Mouse (Mus musculus): ENCODE results near the gene Osbpl6. TPM values are rescaled to one million over a fixed set of nuclear protein-coding genes. Genes with fewer than 3 reads are reported as not detected.
"Not testable (repeated sequence)": the region's sequence is repeated elsewhere in the genome, so short reads cannot be mapped to it uniquely, and the experiment has no call there.

Osbpl6 gene
- total RNA-seq, 2 experiments from 2014 or later, result 45.1 to 49.3 TPM

DNA sequence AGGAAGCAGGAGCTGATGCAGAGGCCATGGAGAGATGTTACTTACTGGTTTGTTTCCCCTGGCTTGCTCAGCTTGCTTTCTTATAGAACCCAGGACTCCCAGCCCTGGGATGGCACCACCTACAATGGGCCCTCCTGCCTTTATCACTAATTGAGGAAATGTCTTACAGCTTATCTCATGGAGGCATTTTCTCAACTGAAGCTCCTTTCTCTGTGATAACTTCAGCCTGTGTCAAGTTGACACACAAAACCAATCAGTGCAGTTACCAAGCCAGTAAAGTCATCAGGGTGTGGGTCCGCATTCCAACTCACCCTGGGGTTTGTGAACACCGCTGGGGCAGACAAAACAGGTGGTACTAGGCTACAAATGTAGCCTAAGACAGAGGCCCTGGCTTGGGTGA is 216.0 kb downstream of the Osbpl6 start:
- intact Hi-C loops (cut with DNase I); DNase-seq: not testable (repeated sequence)

- intact Hi-C loops (cut with DNase I), result loop anchor here (5.0 kb wide), 1 partner anchor 248 kb away; no protein-coding TSS in a partner anchor
- no peak for DNase-seq
Observed at GRCm38 (mm10) chr2:76630293-76630692, 224.0 kb downstream of the Osbpl6 start.

DNA sequence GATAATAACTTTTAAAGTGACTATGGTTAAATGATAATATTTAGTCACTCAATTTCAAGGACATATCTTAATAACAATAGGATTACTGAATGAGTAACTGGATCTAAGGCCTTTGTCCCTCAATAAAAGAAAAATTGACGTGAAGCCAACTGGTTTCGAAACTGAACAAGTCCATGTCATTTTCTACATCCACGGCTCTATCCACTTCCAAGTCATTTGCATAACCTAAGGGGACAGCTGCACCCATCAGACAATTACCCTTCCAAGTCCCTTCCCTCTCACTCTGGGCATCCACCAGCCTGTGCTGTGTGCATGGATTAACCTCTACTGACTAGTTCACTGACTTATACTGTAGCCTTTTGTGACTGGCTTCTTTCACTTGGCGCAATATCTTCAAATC is 225.3 kb downstream of the Osbpl6 start:
- intact Hi-C loops (cut with DNase I), result loop anchor here (5.0 kb wide), 1 partner anchor 249 kb away; no protein-coding TSS in a partner anchor
- DNase-seq, result peak; percentile 22

DNA sequence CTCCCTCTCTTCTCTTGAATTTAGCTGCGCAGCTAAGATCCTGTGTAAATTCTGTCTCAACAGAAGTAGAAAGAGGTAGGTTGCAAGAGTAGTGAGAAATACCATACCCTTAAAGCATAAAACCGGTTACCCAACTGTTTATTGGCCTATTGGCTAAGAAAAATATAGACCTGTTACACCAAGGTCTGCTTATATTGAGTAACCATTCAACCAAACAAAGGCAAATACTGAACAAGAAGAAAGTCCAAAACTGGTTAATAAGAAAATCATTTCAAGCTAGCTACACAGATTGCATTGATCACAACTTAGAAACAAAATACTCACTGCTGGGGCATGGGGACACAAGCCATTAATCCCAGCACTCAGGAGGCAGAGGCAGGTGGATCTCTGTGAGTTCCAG is 233.3 kb downstream of the Osbpl6 start:
- intact Hi-C loops (cut with DNase I), result no loop called here
- no peak for DNase-seq

- no peak for DNase-seq
- intact Hi-C loops (cut with DNase I), result no loop called here
Observed at GRCm38 (mm10) chr2:76643801-76644200, 237.5 kb downstream of the Osbpl6 start.

DNA sequence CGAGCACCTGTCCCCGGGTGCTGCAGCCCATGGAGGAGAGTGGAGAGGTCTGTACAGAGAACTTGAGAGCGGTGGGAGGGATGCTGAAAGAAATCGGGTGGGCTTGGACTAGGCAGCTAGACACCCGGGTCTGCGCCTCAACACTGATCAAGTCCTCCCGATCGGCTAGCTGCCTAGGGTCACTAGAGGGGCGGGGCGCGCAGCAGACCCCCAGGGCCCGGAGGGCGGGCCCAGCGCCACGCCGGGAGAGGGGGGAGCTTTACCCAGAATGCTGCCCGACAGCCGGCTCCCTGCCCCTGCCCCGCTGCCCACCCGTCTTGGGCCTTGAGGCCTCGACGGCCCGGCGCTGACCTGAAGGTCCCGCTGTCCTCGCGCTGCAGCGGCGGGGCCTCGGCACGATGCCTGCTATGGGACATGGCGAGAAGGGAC is 241.1 kb downstream of the Osbpl6 start:
- intact Hi-C loops (cut with DNase I), result no loop called here
- peak; percentile 77 for DNase-seq

GRCm38 (mm10) chr2:76647883-76648570 is 241.7 kb downstream of the Osbpl6 start, which contains the start of the genes Prkra and Pjvk:
Prkra (minus strand) TSS chr2:76648015.
Pjvk (plus strand) TSS chr2:76648476.
- intact Hi-C loops (cut with DNase I), result no loop called here
- DNase-seq, result peak; percentile 100

DNA sequence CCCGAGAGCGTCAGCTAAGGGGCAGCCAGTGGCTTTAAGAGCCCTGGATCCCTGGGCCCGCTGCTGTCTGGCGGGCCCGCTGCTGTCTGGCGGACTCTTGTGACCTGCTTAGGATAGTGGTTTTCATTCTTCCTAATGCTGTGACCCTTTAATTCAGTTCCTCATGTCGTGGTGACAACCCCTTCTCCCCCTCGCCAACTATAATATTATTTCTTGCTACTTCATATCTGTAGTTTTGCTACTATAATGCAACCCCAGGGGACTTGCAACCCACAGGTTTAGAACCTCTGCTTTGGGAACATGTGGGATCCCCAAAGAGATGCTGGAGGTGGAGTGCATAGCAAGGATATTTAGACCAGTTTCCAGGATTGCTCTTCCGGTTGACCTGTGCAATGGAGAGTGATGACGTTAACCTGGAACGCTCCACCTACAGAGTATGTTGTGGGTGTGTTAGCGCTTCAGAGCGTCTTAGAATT is 242.4 kb downstream of the Osbpl6 start:
- intact Hi-C loops (cut with DNase I), result no loop called here
- peak; percentile 44 for DNase-seq

Small RNA genes within 50 kb of the gene (microRNA-seq; reads per million reads assigned to microRNA genes)
- not detected for gene Gm23164

Other genes starting within 250 kb of the Osbpl6 start
- gene Pde11a, start 67.7 kb upstream of the Osbpl6 start, total RNA-seq (2021), result 1 to 10 TPM; 1.4 to 2.2 TPM
- gene Cyct, start 46.1 kb upstream of the Osbpl6 start, total RNA-seq (2021), result not detected
- gene Rbm45, start 36.5 kb upstream of the Osbpl6 start, total RNA-seq (2021), result 10 to 100 TPM; 39.9 to 42.5 TPM
- gene Prkra, start 241.5 kb downstream of the Osbpl6 start, total RNA-seq (2021), result 10 to 100 TPM; 55.8 to 55.9 TPM
- under 1 TPM; 0.40 to 0.84 TPM for gene Pjvk, start 242.0 kb downstream of the Osbpl6 start, total RNA-seq (2021)

Measured in left cerebral cortex, postnatal 4 days (tissue).